Mouse (Mus musculus) skeletal muscle tissue, adult 2 months (tissue): Measurements from ENCODE around the gene Stt3b.
A peak's percentile ranks its signal among the peaks of the same experiment; 100 is the strongest.

Source experiments
- DNase-seq: peaks from one replicate; pipeline ENCODE4 v3.0.0-alpha.2; 2012; ENCODE audit warnings: low read depth, low spot score

Stt3b gene

GRCm38 (mm10) chr9:115271556-115271955, 38.7 kb downstream of the Stt3b start:
- DNase-seq = no peak

- DNase-seq = no peak
Observed at GRCm38 (mm10) chr9:115261896-115262295, 48.3 kb downstream of the Stt3b start.

- no peak for DNase-seq
Observed at GRCm38 (mm10) chr9:115261456-115261855, 48.8 kb downstream of the Stt3b start.

- DNase-seq = no peak
Observed at GRCm38 (mm10) chr9:115260464-115260863, 49.8 kb downstream of the Stt3b start.

- no peak for DNase-seq
Observed at GRCm38 (mm10) chr9:115259866-115260265, 50.4 kb downstream of the Stt3b start.

- no peak for DNase-seq
Observed at GRCm38 (mm10) chr9:115257733-115258286, 52.4 kb downstream of the Stt3b start.

GRCm38 (mm10) chr9:115249145-115249544, 61.1 kb downstream of the Stt3b start:
- no peak for DNase-seq

- DNase-seq = peak; percentile 78
Observed at GRCm38 (mm10) chr9:115245092-115245491, 65.1 kb downstream of the Stt3b start.

- peak; percentile 42 for DNase-seq
Observed at GRCm38 (mm10) chr9:115243630-115244029, 66.6 kb downstream of the Stt3b start.

GRCm38 (mm10) chr9:115239861-115240260, 70.4 kb downstream of the Stt3b start:
- DNase-seq = no peak

- DNase-seq = no peak
Observed at GRCm38 (mm10) chr9:115237943-115238342, 72.3 kb downstream of the Stt3b start.

- DNase-seq = peak; percentile 89
Observed at GRCm38 (mm10) chr9:115236352-115236841, 73.8 kb downstream of the Stt3b start.

- no peak for DNase-seq
Observed at GRCm38 (mm10) chr9:115234561-115234960, 75.7 kb downstream of the Stt3b start.

GRCm38 (mm10) chr9:115233721-115234120, 76.5 kb downstream of the Stt3b start:
- no peak for DNase-seq

GRCm38 (mm10) chr9:115231476-115231875, 78.7 kb downstream of the Stt3b start:
- DNase-seq = no peak

- DNase-seq = no peak
Observed at GRCm38 (mm10) chr9:115230141-115230540, 80.1 kb downstream of the Stt3b start.

- no peak for DNase-seq
Observed at GRCm38 (mm10) chr9:115229676-115230075, 80.5 kb downstream of the Stt3b start.

GRCm38 (mm10) chr9:115229145-115229544, 81.1 kb downstream of the Stt3b start:
- DNase-seq = no peak

- DNase-seq = no peak
Observed at GRCm38 (mm10) chr9:115224744-115225354, 85.4 kb downstream of the Stt3b start.

GRCm38 (mm10) chr9:115221265-115221664, 89.0 kb downstream of the Stt3b start:
- DNase-seq = no peak

GRCm38 (mm10) chr9:115220466-115220865, 89.8 kb downstream of the Stt3b start:
- DNase-seq = no peak

- no peak for DNase-seq
Observed at GRCm38 (mm10) chr9:115217984-115218383, 92.2 kb downstream of the Stt3b start.
